Mouse (Mus musculus) gastrocnemius, adult 8-10 months (tissue): ENCODE measurements around the gene Nfix. TPM values are rescaled to one million over a fixed set of nuclear protein-coding genes. Genes with fewer than 3 reads are reported as not detected.

Experiments
- DNase-seq, 2 experiments: peaks; one replicate each; pipeline ENCODE4 v3.0.0; 2022; ENCODE audit warnings: low spot score in 2 of 2
- total RNA-seq, 4 experiments: library from RNA; stranded (reverse); gene quantifications; 2 replicates each; pipeline ENCODE4 v1.2.4; 2022

The Nfix gene
- total RNA-seq, 4 experiments from 2014 or later = 507 to 604 (median 532) TPM

DNA sequence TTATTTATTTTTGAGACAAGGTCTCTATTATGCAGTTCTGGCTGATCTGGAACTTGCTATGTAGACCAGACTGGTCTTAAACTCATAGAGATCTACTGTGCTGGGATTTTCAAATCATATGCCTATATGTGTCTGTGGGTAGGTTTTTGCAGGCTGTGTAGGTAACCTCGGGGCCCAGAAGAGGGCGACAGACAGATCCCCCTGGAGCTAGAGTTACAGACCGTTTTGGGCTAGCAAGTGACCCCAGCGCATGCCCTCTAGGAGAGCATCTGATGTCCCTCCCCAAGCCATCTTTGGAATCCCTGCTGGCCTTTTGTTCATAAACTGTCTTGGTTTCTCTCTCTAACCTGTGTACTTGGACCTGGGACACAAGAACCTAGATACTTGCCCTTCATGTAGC lies 145.5 kb downstream of the Nfix start:
- no peak for DNase-seq

DNA sequence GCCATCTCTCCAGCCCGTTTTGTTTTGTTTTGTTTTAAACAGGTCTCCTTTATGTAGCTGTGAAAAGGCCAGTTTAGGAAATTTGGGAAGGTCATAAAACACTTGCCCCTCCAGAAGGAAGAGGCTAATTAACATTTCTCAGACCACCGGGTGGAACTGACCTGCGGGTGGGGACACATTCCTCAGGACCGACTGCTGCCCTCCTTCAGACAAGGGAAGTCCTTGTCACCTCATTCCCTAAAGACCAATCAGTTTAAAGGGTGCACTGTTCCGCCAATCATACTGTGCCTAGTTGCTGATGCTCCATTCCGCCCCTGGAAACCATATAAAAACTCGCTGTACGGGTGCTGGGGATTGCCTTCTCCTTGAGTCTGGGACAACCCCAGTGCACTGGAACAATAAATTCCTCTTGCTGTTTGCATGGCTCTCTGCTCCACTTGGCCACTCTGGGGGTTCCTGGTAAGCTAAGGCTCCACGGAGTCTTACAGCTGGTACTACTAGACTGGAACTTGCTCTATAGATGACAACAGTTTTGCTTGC lies 147.0 kb downstream of the Nfix start:
- DNase-seq = no peak

DNA sequence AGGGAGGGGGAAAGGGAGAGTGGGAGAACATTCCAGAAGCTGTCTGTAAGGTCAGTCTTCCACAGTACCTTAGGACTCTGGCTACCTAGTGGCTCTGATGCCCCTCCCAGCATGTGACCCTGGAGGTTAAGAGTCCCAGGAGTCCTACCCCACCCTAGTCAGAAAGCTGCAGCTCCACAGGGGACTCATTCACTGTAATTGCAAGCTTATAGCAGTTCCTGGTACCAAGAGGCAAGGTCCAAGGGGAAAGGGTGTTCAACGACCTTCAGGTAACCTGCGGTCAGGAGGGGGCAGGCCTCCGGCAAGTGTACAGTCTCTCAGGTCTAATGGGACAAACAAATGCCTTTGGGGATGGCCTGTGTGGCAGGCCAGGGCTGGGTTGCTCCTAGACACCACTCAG lies 149.9 kb downstream of the Nfix start:
- DNase-seq = no peak

Other genes with a start within 250 kb of the Nfix start
- gene Ier2, start 137.5 kb downstream of the Nfix start, total RNA-seq = 1 to 10 TPM; 4.3 to 5.1 (median 4.5) TPM
- gene Trmt1, start 114.0 kb downstream of the Nfix start, total RNA-seq = 10 to 100 TPM; 44.9 to 73.7 (median 53.5) TPM
- gene Nacc1, start 112.5 kb downstream of the Nfix start, total RNA-seq = 10 to 100 TPM; 17.6 to 26.4 (median 20.7) TPM
- 1 to 10 TPM in 1 of 4 experiments, under 1 TPM in 3; 0.51 to 1.8 (median 0.57) TPM for gene Lyl1, start 98.9 kb downstream of the Nfix start, total RNA-seq
- gene G430095P16Rik, start 77.3 kb downstream of the Nfix start, total RNA-seq = under 1 TPM in 3 of 4 experiments, not detected in 1; 0.43 to 0.56 (median 0.48) TPM
- 10 to 100 TPM in 3 of 4 experiments, 1 to 10 TPM in 1; 7.8 to 12.9 (median 12.2) TPM for gene Dand5, start 22.5 kb upstream of the Nfix start, total RNA-seq
- 10 to 100 TPM; 18.6 to 23.2 (median 20.8) TPM for gene Gadd45gip1, start 31.2 kb upstream of the Nfix start, total RNA-seq
- 100 to 1,000 TPM; 168 to 185 (median 180) TPM for gene Rad23a, start 40.3 kb upstream of the Nfix start, total RNA-seq
- 100 to 1,000 TPM; 148 to 197 (median 154) TPM for gene Calr, start 46.6 kb upstream of the Nfix start, total RNA-seq
- gene Farsa, start 56.6 kb upstream of the Nfix start, total RNA-seq = 10 to 100 TPM; 19.2 to 28.8 (median 24.5) TPM
- 1 to 10 TPM in 2 of 4 experiments, under 1 TPM in 2; 0.82 to 2.5 (median 1.5) TPM for gene Syce2, start 71.8 kb upstream of the Nfix start, total RNA-seq
- 10 to 100 TPM; 29.4 to 43.6 (median 36.2) TPM for gene Gcdh, start 93.6 kb upstream of the Nfix start, total RNA-seq
- not detected for gene Klf1, start 101.6 kb upstream of the Nfix start, total RNA-seq
- 1 to 10 TPM; 3.7 to 8.0 (median 6.1) TPM for gene Dnase2a, start 108.2 kb upstream of the Nfix start, total RNA-seq
- gene Mast1, start 137.0 kb upstream of the Nfix start, total RNA-seq = under 1 TPM in 1 of 4 experiments, not detected in 3; 0.07 TPM
- gene Rtbdn, start 146.6 kb upstream of the Nfix start, total RNA-seq = not detected
- gene Gm49661, start 169.1 kb upstream of the Nfix start, total RNA-seq = 1 to 10 TPM in 1 of 4 experiments, not detected in 3; 1.1 TPM
- 100 to 1,000 TPM; 173 to 193 (median 187) TPM for gene Prdx2, start 169.2 kb upstream of the Nfix start, total RNA-seq
- 10 to 100 TPM; 20.4 to 26.5 (median 23.9) TPM for gene Rnaseh2a, start 169.4 kb upstream of the Nfix start, total RNA-seq
- gene Junb, start 178.4 kb upstream of the Nfix start, total RNA-seq = 1 to 10 TPM; 5.9 to 9.6 (median 7.5) TPM
- gene Hook2, start 190.3 kb upstream of the Nfix start, total RNA-seq = 1 to 10 TPM; 2.0 to 3.1 (median 2.6) TPM
- gene Best2, start 214.2 kb upstream of the Nfix start, total RNA-seq = not detected
- gene Asna1, start 224.9 kb upstream of the Nfix start, total RNA-seq = 10 to 100 TPM; 57.1 to 67.3 (median 58.8) TPM
- 10 to 100 TPM; 57.5 to 74.2 (median 66.1) TPM for gene Trir, start 226.5 kb upstream of the Nfix start, total RNA-seq
- gene Tnpo2, start 236.6 kb upstream of the Nfix start, total RNA-seq = 10 to 100 TPM; 28.3 to 38.4 (median 32.6) TPM